Mouse (Mus musculus) testis, adult 2 months (tissue): ENCODE results near the gene Gm28053.

Source experiments
- CTCF ChIP-seq: fragments of 200-500 bp; IDR thresholded peaks from 2 replicates; pipeline ENCODE4 v1.5.1; 2012; ENCODE audit warnings: low read depth, mild to moderate bottlenecking, inconsistent platforms, low read length, moderate library complexity; ENCODE audit not compliant: control insufficient read depth, insufficient read depth, insufficient replicate concordance
- POLR2A ChIP-seq: fragments of 200-500 bp; IDR thresholded peaks from 2 replicates; pipeline ENCODE4 v1.6.1; 2012; ENCODE audit warnings: low read depth, mild to moderate bottlenecking, inconsistent platforms, low read length, moderate library complexity; ENCODE audit not compliant: control insufficient read depth

DNA sequence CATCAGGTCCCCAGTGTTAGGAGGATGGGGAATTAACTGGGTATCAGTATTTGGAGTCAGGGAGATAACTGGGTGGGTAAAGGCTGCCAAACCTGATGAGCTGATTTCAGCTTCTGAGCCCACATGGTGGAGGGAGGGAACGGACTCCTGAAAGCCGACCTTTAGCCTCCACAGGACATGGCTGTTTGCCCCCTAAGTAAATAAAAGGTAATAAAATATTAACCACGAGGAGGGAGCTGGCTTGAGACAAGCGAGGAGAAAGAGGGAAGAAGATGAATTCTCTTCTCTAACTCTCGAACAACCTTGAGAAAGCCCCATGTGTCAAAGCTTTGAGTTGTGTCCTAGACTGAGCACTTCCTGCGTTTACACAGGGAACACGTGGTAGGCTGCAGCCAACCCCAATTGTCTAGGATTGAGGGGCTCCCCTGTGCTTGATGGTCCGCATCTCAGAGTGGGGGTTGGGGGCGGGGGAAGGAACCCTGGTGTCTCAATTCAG lies 23.4 kb downstream of the Gm28053 start:
- TF ChIP-seq CTCF (no peak), POLR2A (no peak)
